In the genomic region with DNA sequence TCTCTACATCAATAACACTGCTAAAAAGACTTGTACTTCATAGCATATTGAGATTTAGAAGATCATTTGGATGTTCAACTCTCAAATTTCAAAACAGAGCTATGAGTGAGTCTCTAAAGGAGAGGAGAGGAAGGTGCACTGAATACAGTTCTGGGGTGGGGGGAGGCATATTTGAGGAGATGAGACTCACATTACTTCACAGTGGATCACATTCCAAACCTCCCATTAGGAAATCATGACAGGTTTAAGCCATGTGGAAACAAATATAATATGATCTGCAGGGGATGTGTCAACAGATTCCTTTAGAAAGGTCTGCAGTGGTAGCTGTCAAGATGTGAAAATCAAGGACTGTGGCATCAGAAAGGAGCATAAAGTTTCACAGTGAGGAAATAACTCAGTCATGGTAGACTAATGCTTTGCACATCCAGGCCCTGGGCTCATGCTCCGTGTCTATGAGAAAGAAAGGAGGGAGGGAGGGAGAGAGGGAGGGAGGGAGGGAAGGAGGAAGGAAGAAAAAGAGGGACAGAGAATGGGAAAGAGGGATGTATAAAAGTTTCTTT, we compare ENCODE assay signal across 22 mouse cellular contexts.
"Had no signal": no experiment of that assay in that cellular context is flagged by ENCODE, and none has a peak within 500 bp of the region (broad histone marks: within the 10 kb centered on the region; RNA-seq: fewer than 3 reads in every experiment).

No protein-coding gene starts in this region.

- H3K4me1 ChIP-seq: lung, embryonic 15.5 days; megakaryocyte, embryonic 14.5 days; midbrain, embryonic 10.5 days; midbrain, embryonic 12.5 days; neural tube, embryonic 13.5 days; neural tube, embryonic 15.5 days had no signal

- H3K4me3 ChIP-seq: lung, embryonic 15.5 days; megakaryocyte, embryonic 14.5 days; midbrain, embryonic 10.5 days; midbrain, embryonic 12.5 days; myocyte; neural tube, embryonic 13.5 days; neural tube, embryonic 15.5 days had no signal

- H3K36me3 ChIP-seq: lung, embryonic 15.5 days; midbrain, embryonic 10.5 days; midbrain, embryonic 12.5 days; neural tube, embryonic 13.5 days; neural tube, embryonic 15.5 days had no signal

- H3K9ac ChIP-seq: liver, postnatal 0 days; lung, embryonic 15.5 days; midbrain, embryonic 12.5 days; neural tube, embryonic 13.5 days; neural tube, embryonic 15.5 days had no signal

- H3K9me3 ChIP-seq: lung, embryonic 15.5 days; megakaryocyte, embryonic 14.5 days; midbrain, embryonic 10.5 days; midbrain, embryonic 12.5 days; neural tube, embryonic 13.5 days; neural tube, embryonic 15.5 days had no signal

- H3K27ac ChIP-seq: lung, embryonic 15.5 days; macrophage; midbrain, embryonic 10.5 days; midbrain, embryonic 12.5 days; neural tube, embryonic 13.5 days; neural tube, embryonic 15.5 days had no signal

- H3K4me2 ChIP-seq: lung, embryonic 15.5 days; midbrain, embryonic 12.5 days; neural tube, embryonic 13.5 days; neural tube, embryonic 15.5 days had no signal

- ATAC-seq: liver, postnatal 0 days; lung, postnatal 0 days; midbrain, embryonic 16.5 days had no signal

- H3K27me3 ChIP-seq: lung, embryonic 15.5 days; megakaryocyte, embryonic 14.5 days; midbrain, embryonic 12.5 days; neural tube, embryonic 13.5 days; neural tube, embryonic 15.5 days had no signal

- DNase-seq: liver, postnatal 0 days; lung, adult 2 months; lung, postnatal 14 days; lung, postnatal 36 days; midbrain, embryonic 14.5 days; right cerebral cortex, adult 18-20 months; right cerebral cortex, postnatal 25 days; right cerebral cortex, postnatal 4 days; spleen, adult 18-20 months; thymus, adult 18-20 months; thymus, postnatal 14 days; thymus, postnatal 36 days had no signal
